Mouse (Mus musculus) lung, postnatal 0 days (tissue): ENCODE data around the gene Gm9376. TPM values are rescaled to one million over a fixed set of nuclear protein-coding genes. Genes with fewer than 3 reads are reported as not detected.
A peak's percentile ranks its signal among the peaks of the same experiment; 100 is the strongest.

ENCODE experiments used
- ATAC-seq: fragments of 200-750 bp; cut with Nextera tagmentation; 2 replicates; pipeline ENCODE4 v1.8.0; 2017; ENCODE audit warnings: moderate library complexity
- DNase-seq: peaks from one replicate; pipeline ENCODE4 v3.0.0-alpha.2; 2016; ENCODE audit warnings: low spot score
- H3K27ac ChIP-seq: fragments of 300-500 bp; sonication (generic); 2 replicates; pipeline ENCODE4 v1.5.1; 2014; ENCODE audit warnings: antibody characterized with exemption, mild to moderate bottlenecking, low read length, mixed read lengths
- H3K27me3 ChIP-seq: fragments of 300-500 bp; sonication (generic); replicated peaks from 2 replicates; pipeline ENCODE4 v1.6.1; 2014; ENCODE audit warnings: low read length, mixed read lengths; ENCODE audit not compliant: insufficient read depth
- H3K36me3 ChIP-seq: fragments of 300-500 bp; sonication (generic); 2 replicates; pipeline ENCODE4 v1.6.1; 2014; ENCODE audit warnings: low read length, mixed read lengths; ENCODE audit not compliant: insufficient read depth
- H3K4me1 ChIP-seq: fragments of 300-500 bp; sonication (generic); 2 replicates; pipeline ENCODE4 v1.6.1; 2014; ENCODE audit warnings: antibody characterized with exemption, low read depth, low read length, mixed read lengths; ENCODE audit not compliant: insufficient read depth
- H3K4me2 ChIP-seq: fragments of 300-500 bp; sonication (generic); replicated peaks from 2 replicates; pipeline ENCODE4 v1.6.1; 2014; ENCODE audit warnings: low read depth, mild to moderate bottlenecking, low read length, moderate library complexity, mixed read lengths
- H3K4me3 ChIP-seq: fragments of 300-500 bp; sonication (generic); 2 replicates; pipeline ENCODE4 v1.5.1; 2014; ENCODE audit warnings: low read depth, low read length
- H3K9ac ChIP-seq: fragments of 300-500 bp; sonication (generic); replicated peaks from 2 replicates; pipeline ENCODE4 v1.6.1; 2014; ENCODE audit warnings: low read depth, mild to moderate bottlenecking
- H3K9me3 ChIP-seq: fragments of 300-500 bp; sonication (generic); 2 replicates; pipeline ENCODE4 v1.6.1; 2016; ENCODE audit warnings: low read length, mixed read lengths
- CTCF ChIP-seq: IDR thresholded peaks from 2 replicates; pipeline ENCODE4 v1.5.1; 2016; ENCODE audit warnings: antibody characterized with exemption, mild to moderate bottlenecking
- EP300 ChIP-seq: IDR thresholded peaks from 2 replicates; pipeline ENCODE4 v1.6.1; 2016; ENCODE audit warnings: antibody characterized with exemption, mild to moderate bottlenecking, control low read depth
- WGBS: fragments of 180-500 bp; shearing (Covaris S2); extraction: QIAGEN DNeasy Blood & Tissue Kit; methylation state at CpG from one replicate; pipeline ENCODE4 v1.1.7; 2014; 5-methylcytosine and 5-hydroxymethylcytosine counted together
- polyA plus RNA-seq: library from polyadenylated mRNA; unstranded; fragments of >200 nt; fragmentation: Nextera tagmentation; extraction: Ambion mirVana; gene quantifications from 2 replicates; pipeline ENCODE4 v1.2.1, GENCODE M21; 2015

Gm9376 gene
- polyA plus RNA-seq, 1 experiment from 2014 or later: not detected

DNA sequence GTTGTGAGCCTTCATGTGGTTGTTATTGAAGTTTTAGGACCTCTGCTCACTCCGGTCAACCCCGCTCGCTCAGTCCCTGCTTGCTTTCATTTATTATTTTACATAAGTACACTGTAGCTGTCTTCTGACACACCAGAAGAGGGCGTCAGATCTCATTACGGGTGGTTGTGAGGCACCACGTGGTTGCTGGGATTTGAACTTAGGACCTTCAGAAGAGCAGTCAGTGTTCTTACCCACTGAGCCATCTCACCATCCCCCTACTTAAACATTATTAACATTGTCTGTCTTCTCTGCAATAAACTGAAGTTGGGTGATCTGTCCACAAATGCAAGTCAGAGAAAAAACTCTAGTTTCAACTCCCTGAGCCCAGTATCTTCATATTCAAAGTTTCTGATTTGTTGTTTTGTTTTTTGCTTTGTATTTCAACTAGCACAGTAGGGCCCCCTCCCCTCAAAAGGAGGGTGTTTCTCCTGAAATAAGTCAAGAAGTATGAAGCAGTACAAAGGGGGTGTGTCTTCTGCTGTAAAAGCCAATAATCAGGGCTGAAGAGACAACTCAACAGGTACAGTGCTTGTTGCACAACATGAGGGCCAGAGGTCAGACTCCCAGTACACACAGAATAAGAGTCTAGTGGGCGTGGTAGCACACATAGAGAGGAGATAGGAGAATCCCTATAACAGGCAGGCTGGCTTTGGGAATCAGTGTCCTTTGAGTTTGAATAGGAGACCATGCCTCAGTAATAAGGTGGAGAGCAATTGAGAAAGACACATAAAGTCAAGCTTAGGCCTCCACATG lies 11.1 kb downstream of the Gm9376 start:
- Histone ChIP-seq H3K27me3 (no peaks in the 10 kb centered on the region), H3K27ac (no peak overlapping the region), H3K9ac (no peak overlapping the region), H3K4me3 (no peak overlapping the region), H3K4me2 (no peak overlapping the region), H3K36me3 (no peaks in the 10 kb centered on the region), H3K9me3 (no peaks in the 10 kb centered on the region), H3K4me1 (no peaks in the 10 kb centered on the region)
- no peak for ATAC-seq
- 74% methylated on average over 7 of the region's 7 CpGs for WGBS
- TF ChIP-seq CTCF (no peak), EP300 (no peak)
- DNase-seq: no peak

DNA sequence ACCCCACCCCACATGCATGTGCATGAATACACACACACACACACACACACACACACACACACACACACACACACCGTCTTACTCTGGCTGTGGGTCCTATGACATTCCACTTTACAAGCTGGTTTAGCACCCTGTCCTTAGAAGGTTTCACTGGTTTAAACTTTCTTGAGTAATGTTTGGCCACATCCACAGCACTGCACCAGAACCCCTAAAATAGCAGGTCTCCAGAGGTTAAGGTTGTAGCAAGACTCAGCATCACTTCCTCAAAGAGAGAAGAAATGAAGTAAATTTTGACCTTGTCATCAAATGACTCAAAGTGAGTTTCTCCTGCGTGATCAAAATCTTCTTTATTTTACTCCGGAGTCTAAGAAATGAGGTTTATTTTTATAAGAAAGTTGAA lies 15.5 kb downstream of the Gm9376 start:
- Histone ChIP-seq H3K4me3 (no peak overlapping the region), H3K4me2 (no peak overlapping the region), H3K9me3 (no peaks in the 10 kb centered on the region), H3K4me1 (no peaks in the 10 kb centered on the region), H3K9ac (no peak overlapping the region), H3K27me3 (no peaks in the 10 kb centered on the region), H3K27ac (no peak overlapping the region), H3K36me3 (no peaks in the 10 kb centered on the region)
- ATAC-seq: no peak
- no peak for TF ChIP-seq EP300
- no peak for TF ChIP-seq CTCF
- DNase-seq: no peak
- WGBS: 83% methylated on average over 3 of the region's 3 CpGs

DNA sequence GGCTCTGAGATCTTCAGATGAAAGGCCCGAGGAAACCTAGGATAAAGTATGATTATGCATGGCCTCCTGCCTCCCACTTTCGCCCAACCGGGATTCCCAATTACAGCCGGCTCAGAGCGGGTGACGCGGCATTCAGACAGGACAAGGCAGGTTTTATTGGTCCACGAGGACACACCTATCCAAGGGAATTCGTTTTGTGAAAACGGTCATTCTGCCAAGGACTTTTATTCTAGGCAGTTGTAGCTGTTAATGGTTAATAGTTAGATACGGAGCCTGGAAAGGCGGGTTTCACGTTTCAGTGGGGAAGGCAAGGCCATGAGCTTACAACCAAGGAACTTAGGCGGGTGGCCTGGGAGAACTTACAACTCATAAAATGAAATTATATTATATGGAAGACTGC lies 16.2 kb downstream of the Gm9376 start:
- Histone ChIP-seq H3K36me3 (no peaks in the 10 kb centered on the region), H3K9ac (no peak overlapping the region), H3K27ac (no peak overlapping the region), H3K27me3 (no peaks in the 10 kb centered on the region), H3K4me3 (no peak overlapping the region), H3K9me3 (no peaks in the 10 kb centered on the region), H3K4me2 (no peak overlapping the region), H3K4me1 (no peaks in the 10 kb centered on the region)
- DNase-seq: peak; percentile 7
- TF ChIP-seq CTCF: no peak
- no peak for TF ChIP-seq EP300
- no peak for ATAC-seq
- 49% methylated on average over 14 of the region's 14 CpGs for WGBS

DNA sequence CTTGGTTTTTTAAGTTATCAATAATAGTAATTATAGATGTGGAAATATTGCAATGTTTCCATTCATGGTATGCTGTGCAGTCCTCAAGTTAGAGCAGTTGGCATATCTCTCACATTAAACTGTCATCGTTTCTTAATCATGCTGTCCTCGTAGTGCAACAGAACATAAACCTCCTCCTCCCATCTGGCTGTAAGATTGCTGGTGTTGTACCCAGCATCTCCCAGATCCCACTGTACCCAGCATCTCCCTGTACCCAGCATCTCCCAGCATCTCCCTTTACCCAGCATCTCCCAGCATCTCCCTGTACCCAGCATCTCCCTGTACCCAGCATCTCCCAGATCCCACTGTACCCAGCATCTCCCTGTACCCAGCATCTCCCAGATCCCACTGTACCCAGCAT lies 19.3 kb downstream of the Gm9376 start:
- no peak for TF ChIP-seq CTCF
- Histone ChIP-seq H3K36me3 (no peaks in the 10 kb centered on the region), H3K4me3 (no peak overlapping the region), H3K9me3 (no peaks in the 10 kb centered on the region), H3K9ac (no peak overlapping the region), H3K27me3 (no peaks in the 10 kb centered on the region), H3K4me1 (no peaks in the 10 kb centered on the region), H3K4me2 (no peak overlapping the region), H3K27ac (no peak overlapping the region)
- no peak for ATAC-seq
- 78% methylated on average over 2 of the region's 2 CpGs for WGBS
- DNase-seq: no peak

DNA sequence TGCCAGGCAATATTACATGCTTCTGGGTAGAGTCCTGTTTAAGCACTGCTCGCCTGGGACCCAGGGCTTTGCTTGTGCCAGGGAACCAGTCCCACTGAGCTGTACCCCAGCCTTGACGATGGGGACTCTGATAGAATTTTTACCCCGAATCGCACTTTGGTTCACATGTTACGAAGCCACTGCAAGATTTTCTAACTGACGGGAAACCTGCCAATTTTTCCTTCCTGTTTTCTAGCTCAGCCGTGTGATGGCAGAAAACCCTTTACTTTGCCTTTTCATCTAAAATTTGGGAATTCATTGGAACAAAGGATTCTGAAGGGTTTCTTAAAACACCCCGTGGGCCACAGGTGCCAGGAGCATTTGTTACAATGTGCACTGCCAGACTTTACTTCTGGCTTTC lies 22.4 kb downstream of the Gm9376 start:
- ATAC-seq (no peak), DNase-seq (no peak)
- no peaks in the 10 kb centered on the region for H3K9me3 ChIP-seq
- no peaks in the 10 kb centered on the region for H3K27me3 ChIP-seq
- H3K36me3 ChIP-seq: no peaks in the 10 kb centered on the region
- H3K4me3 ChIP-seq: no peak overlapping the region
- H3K27ac ChIP-seq: no peak overlapping the region
- H3K9ac ChIP-seq: no peak overlapping the region
- H3K4me1 ChIP-seq: no peaks in the 10 kb centered on the region
- TF ChIP-seq CTCF (no peak), EP300 (no peak)
- WGBS: 69% methylated on average over 8 of the region's 8 CpGs
- no peak overlapping the region for H3K4me2 ChIP-seq

DNA sequence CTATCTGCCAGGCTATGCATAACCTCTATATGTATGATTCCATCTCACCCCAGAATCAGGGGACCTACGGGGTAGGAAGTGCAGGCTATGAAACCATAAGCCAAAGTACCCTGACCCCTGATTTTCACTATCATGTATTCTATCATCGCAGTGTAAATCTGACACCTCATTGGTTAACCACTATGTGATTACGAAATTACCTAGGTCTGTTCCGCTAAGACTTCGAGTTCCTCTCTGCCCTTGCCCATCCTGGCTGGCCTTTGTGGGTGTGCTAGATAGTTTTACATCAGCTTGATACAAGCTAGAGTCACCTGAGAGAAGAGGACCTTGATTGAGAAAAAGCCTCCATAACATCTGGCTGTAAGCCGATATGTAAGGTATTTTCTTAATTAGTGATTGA lies 23.2 kb downstream of the Gm9376 start:
- DNase-seq (no peak), ATAC-seq (no peak)
- WGBS: 89% methylated on average over 6 of the region's 6 CpGs
- Histone ChIP-seq H3K4me3 (no peak overlapping the region), H3K36me3 (no peaks in the 10 kb centered on the region), H3K4me1 (no peaks in the 10 kb centered on the region), H3K27me3 (no peaks in the 10 kb centered on the region), H3K27ac (no peak overlapping the region), H3K9me3 (no peaks in the 10 kb centered on the region), H3K9ac (no peak overlapping the region), H3K4me2 (no peak overlapping the region)
- TF ChIP-seq CTCF (no peak), EP300 (no peak)

DNA sequence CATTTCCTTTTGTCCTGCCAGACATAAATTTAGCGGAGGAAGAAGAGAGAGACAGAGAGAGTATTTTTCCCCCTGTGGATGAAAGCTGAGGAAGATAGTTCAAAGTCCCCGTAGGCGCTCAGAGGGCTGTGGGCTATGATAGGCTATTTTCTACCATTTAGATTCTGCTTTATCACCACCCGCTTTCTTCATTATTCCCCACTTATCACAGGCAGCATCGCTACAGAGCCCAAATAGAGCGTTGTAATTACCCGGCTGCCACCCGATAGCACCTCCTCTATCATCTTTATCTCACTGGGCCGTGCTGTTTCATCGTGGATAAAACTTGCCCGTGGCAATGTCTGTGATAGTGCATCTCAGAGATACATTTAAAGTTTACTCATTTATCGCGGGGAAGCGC lies 35.8 kb downstream of the Gm9376 start:
- 53% methylated on average over 14 of the region's 14 CpGs for WGBS
- Histone ChIP-seq H3K27ac (no peak overlapping the region), H3K9ac (no peak overlapping the region), H3K27me3 (no peaks in the 10 kb centered on the region), H3K36me3 (no peaks in the 10 kb centered on the region), H3K4me3 (no peak overlapping the region), H3K4me1 (no peaks in the 10 kb centered on the region), H3K4me2 (no peak overlapping the region), H3K9me3 (no peaks in the 10 kb centered on the region)
- TF ChIP-seq EP300 (no peak), CTCF (no peak)
- DNase-seq (no peak), ATAC-seq (no peak)
